Mouse (Mus musculus) hematopoietic multipotent progenitor cell, adult 10-12 weeks (in vitro differentiated cells): ENCODE results near the gene Olfr304. TPM values are rescaled to one million over a fixed set of nuclear protein-coding genes. Genes with fewer than 3 reads are reported as not detected.

Experiments used
- polyA plus RNA-seq: library from polyadenylated mRNA; stranded (reverse); fragments of >175 nt; gene quantifications from 2 replicates; pipeline ENCODE4 v1.2.3, GENCODE M21; 2012; ENCODE audit warnings: low replicate concordance

The Olfr304 gene
- polyA plus RNA-seq, result not detected in 2 replicates

DNA sequence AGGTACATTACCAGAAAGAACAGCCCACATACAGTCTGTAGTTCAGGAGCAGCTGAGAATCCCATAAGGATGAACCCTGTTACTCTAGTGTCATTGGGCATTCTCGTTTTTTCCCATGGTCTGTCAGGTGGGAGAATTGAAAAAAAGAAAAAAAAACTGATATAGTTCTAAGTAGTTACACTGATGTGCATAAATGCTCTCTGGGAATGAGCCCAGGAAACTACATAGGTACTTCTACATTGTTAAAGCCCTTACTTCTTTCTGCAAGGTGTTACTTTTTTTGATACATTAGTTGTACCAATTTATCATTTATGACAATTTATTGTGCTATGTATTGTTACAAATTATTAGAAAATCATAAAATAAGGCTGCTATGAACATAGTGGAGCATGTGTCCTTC, at the start of gene Olfr304:
Gene Olfr304, minus strand, starts transcription at position 101 of the 400 bp plus-strand sequence.

DNA sequence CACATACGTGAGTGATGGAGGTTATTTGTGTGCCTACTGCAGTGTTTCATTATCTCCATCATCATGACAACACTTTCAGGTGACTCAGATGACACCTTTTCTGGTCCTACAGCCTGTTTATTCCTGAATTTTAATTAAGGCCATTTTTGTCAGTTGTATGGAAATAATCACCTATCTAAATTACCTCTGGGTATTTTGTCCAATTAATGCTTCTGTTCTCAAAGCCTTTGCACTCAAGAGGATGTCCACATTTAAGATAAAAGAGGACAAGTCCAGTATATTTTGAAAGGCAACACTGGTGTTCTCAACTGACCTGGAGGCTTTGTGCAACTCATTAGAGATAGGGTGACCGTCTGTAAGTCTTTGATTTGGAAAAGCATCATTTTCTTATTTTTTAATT, 17.1 kb upstream of the Olfr304 start, which contains the start of gene Olfr301:
Gene Olfr301, plus strand, starts transcription at position 301 of the 400 bp plus-strand sequence.

DNA sequence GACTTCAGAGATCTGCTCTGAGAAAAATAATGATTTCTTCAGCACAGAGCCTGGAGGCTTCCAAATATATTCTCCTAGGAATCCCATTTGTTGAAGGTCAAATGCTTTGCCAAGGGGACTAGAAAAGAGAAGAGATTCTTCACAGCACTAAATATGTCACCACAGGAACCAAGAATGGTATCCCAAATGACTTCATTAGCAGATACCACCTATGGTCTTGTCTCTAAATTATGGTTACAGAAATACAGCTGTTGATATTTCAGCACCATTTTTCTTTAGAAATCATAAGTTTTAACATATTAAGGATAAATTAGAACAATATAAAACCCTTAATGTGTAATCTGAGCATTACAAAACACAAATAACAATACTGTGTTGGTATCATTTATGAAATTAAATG, 11.2 kb upstream of the Olfr304 start, which contains the start of gene Olfr303:
Gene Olfr303, minus strand, starts transcription at position 101 of the 400 bp plus-strand sequence.

DNA sequence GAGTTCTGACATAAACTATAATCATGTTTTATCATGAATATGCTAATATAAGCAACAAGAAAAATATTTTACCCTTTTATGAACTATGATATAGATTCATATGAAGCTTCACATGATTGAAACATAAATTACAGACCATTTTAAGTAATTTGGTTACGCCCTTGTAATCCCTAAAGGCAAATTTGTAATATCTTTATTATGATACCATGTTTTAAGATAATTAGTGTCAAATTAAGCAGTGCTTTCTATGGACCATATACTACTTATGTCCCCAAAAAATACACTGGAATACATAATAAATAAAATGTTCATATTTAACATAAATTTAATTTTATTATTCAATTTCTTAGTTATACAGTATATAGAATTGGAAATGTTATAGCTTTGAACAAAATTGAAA, 19.6 kb downstream of the Olfr304 start, which contains the start of gene Olfr305:
Gene Olfr305, minus strand, starts transcription at position 101 of the 400 bp plus-strand sequence.

DNA sequence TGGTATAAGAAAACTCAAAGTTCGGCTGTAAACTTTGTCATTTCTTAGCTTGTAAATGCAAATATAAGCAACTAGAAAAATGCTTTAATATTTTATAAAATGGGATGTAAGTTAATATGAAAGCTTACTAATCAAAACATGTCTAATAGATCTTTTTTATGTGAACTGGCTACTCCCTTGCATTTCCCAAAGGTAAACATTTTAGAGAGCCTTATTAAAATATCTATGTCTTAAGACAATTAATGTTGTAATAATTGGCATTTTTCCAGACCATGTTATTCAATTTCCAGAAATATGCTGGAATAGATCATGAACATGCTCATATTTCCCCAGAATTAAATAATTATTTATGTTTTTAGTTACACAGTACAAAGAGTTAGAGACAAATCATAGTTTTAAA, 49.0 kb downstream of the Olfr304 start, which contains the start of gene Olfr307:
Gene Olfr307, minus strand, starts transcription at position 101 of the 400 bp plus-strand sequence.

Other genes with a start within 250 kb of the Olfr304 start
- not detected in 2 replicates for gene Vmn2r75, start 214.9 kb downstream of the Olfr304 start, polyA plus RNA-seq
- gene Vmn2r76, start 140.3 kb downstream of the Olfr304 start, polyA plus RNA-seq, result not detected in 2 replicates
- not detected in 2 replicates for gene Olfr310, start 109.5 kb downstream of the Olfr304 start, polyA plus RNA-seq
- gene Olfr309, start 73.0 kb downstream of the Olfr304 start, polyA plus RNA-seq, result not detected in 2 replicates
- gene Olfr308, start 61.0 kb downstream of the Olfr304 start, polyA plus RNA-seq, result not detected in 2 replicates
- gene Olfr307, start 49.1 kb downstream of the Olfr304 start, polyA plus RNA-seq, result not detected in 2 replicates
- gene Olfr305, start 19.7 kb downstream of the Olfr304 start, polyA plus RNA-seq, result not detected in 2 replicates
- gene Olfr303, start 11.1 kb upstream of the Olfr304 start, polyA plus RNA-seq, result not detected in 2 replicates
- not detected in 2 replicates for gene Olfr301, start 17.2 kb upstream of the Olfr304 start, polyA plus RNA-seq
- not detected in 2 replicates for gene Olfr299, start 73.3 kb upstream of the Olfr304 start, polyA plus RNA-seq
- not detected in 2 replicates for gene Olfr298, start 105.8 kb upstream of the Olfr304 start, polyA plus RNA-seq
- not detected in 2 replicates for gene Olfr297, start 133.3 kb upstream of the Olfr304 start, polyA plus RNA-seq
- gene Olfr295, start 197.2 kb upstream of the Olfr304 start, polyA plus RNA-seq, result not detected in 2 replicates
- gene Olfr294, start 230.0 kb upstream of the Olfr304 start, polyA plus RNA-seq, result not detected in 2 replicates